ENCODE assay signal across 12 mouse cellular contexts in genomic region chr2:116059066-116059465, GRCm38 (mm10). TPM values are rescaled to one million over a fixed set of nuclear protein-coding genes. Genes with fewer than 3 reads are reported as not detected.
DNase-seq lines count a peak whose midpoint lies in the region; ATAC-seq lines count a peak whose summit lies in the region.
"Had no signal": no experiment of that assay in that cellular context is flagged by ENCODE, and none has a peak within 500 bp of the region (broad histone marks: within the 10 kb centered on the region; RNA-seq: fewer than 3 reads in every experiment).

No protein-coding gene starts in this region.

- H3K27me3 ChIP-seq in heart, embryonic 11.5 days (ENCODE audit: control insufficient read depth, insufficient read depth, low read length): no peaks in the 10 kb centered on the region
- peaks cover 36% of the 10 kb centered on the region for H3K27me3 ChIP-seq in embryonic facial prominence, embryonic 10.5 days (replicated peaks; ENCODE audit: low read depth, poor library complexity, severe bottlenecking)
- no peaks in the 10 kb centered on the region for H3K27me3 ChIP-seq in hindbrain, embryonic 12.5 days
- no peaks in the 10 kb centered on the region for H3K27me3 ChIP-seq in midbrain, embryonic 14.5 days (ENCODE audit: control insufficient read depth, insufficient read depth, low read length)
- H3K27me3 ChIP-seq: Patski had no signal

- 0 out of 2 replicates have a peak, but pooled peaks cover 3% of the 10 kb centered on the region for H3K36me3 ChIP-seq in heart, embryonic 11.5 days (ENCODE audit: control insufficient read depth, insufficient read depth, low read length)
- peaks cover 53% of the 10 kb centered on the region for H3K36me3 ChIP-seq in embryonic facial prominence, embryonic 10.5 days (replicated peaks)
- H3K36me3 ChIP-seq in hindbrain, embryonic 12.5 days: no peaks in the 10 kb centered on the region; the same call in 1 of the 2 replicates
- H3K36me3 ChIP-seq in midbrain, embryonic 14.5 days (ENCODE audit: control insufficient read depth, insufficient read depth, low read length): peaks cover 12% of the 10 kb centered on the region; the same call in 1 of the 2 replicates

- H3K4me1 ChIP-seq in heart, embryonic 11.5 days (ENCODE audit: control insufficient read depth, insufficient read depth, low read length): peaks cover 38% of the 10 kb centered on the region
- peaks cover 67% of the 10 kb centered on the region for H3K4me1 ChIP-seq in embryonic facial prominence, embryonic 10.5 days
- peaks cover 60% of the 10 kb centered on the region for H3K4me1 ChIP-seq in hindbrain, embryonic 12.5 days
- peaks cover 13% of the 10 kb centered on the region for H3K4me1 ChIP-seq in midbrain, embryonic 14.5 days (ENCODE audit: control insufficient read depth, insufficient read depth, low read length)

- ATAC-seq in heart, embryonic 11.5 days (replicated peaks; ENCODE audit: insufficient number of reproducible peaks, low FRiP score, low TSS enrichment): no peak
- ATAC-seq in hindbrain, embryonic 12.5 days (ENCODE audit: low FRiP score): no peak
- ATAC-seq in midbrain, embryonic 14.5 days (ENCODE audit: low FRiP score, low TSS enrichment): no peak
- ATAC-seq in megakaryocyte progenitor cell, adult 5-6 weeks (replicated peaks; ENCODE audit: poor library complexity): no peak
- ATAC-seq: Patski had no signal

- DNase-seq in heart, adult 9 months (ENCODE audit: low spot score in 2 of 2): no peak
- no peak for DNase-seq in embryonic facial prominence, embryonic 10.5 days (ENCODE audit: low spot score)
- DNase-seq in midbrain, embryonic 14.5 days: peak; percentile 23
- no peak for DNase-seq in layer of hippocampus, adult 8-10 months (ENCODE audit: low spot score in 2 of 2)
- DNase-seq in layer of hippocampus, adult 9-11 months: no peak
- DNase-seq: kidney, postnatal 10 days had no signal

- H3K4me3 ChIP-seq in heart, embryonic 11.5 days (ENCODE audit: low read depth, low read length): no peak overlapping the region
- peak overlapping the region; percentile 89 for H3K4me3 ChIP-seq in embryonic facial prominence, embryonic 10.5 days
- H3K4me3 ChIP-seq in hindbrain, embryonic 12.5 days: peak overlapping the region; percentile 69
- H3K4me3 ChIP-seq in midbrain, embryonic 14.5 days (replicated peaks; ENCODE audit: low read depth, low read length): peak overlapping the region; percentile 66

- H3K4me2 ChIP-seq in heart, embryonic 11.5 days: peak overlapping the region; percentile 55
- peak overlapping the region; percentile 69 for H3K4me2 ChIP-seq in hindbrain, embryonic 12.5 days (replicated peaks)
- H3K4me2 ChIP-seq in midbrain, embryonic 14.5 days (ENCODE audit: low read length): peak overlapping the region; percentile 59

- no peak overlapping the region for H3K27ac ChIP-seq in heart, embryonic 11.5 days (ENCODE audit: low read depth, low read length)
- 0 out of 2 replicates have a peak overlapping the region, but pooled peaks have one; percentile 95 for H3K27ac ChIP-seq in embryonic facial prominence, embryonic 10.5 days (replicated peaks)
- H3K27ac ChIP-seq in hindbrain, embryonic 12.5 days: peak overlapping the region; percentile 98
- 0 out of 2 replicates have a peak overlapping the region, but pooled peaks have one; percentile 21 for H3K27ac ChIP-seq in midbrain, embryonic 14.5 days (replicated peaks; ENCODE audit: low read depth, low read length)

- no peaks in the 10 kb centered on the region for H3K9me3 ChIP-seq in heart, embryonic 11.5 days (replicated peaks; ENCODE audit: control insufficient read depth, low read length)
- H3K9me3 ChIP-seq in embryonic facial prominence, embryonic 10.5 days: no peaks in the 10 kb centered on the region
- no peaks in the 10 kb centered on the region for H3K9me3 ChIP-seq in hindbrain, embryonic 12.5 days (replicated peaks)
- no peaks in the 10 kb centered on the region for H3K9me3 ChIP-seq in midbrain, embryonic 14.5 days (ENCODE audit: control insufficient read depth, low read length)

- 57% methylated on average over 3 of the region's 3 CpGs for WGBS in heart, embryonic 11.5 days (ENCODE audit: insufficient replicate concordance)
- 28% methylated on average over 3 of the region's 3 CpGs for WGBS in embryonic facial prominence, embryonic 10.5 days
- 29% methylated on average over 3 of the region's 3 CpGs for WGBS in hindbrain, embryonic 12.5 days
- WGBS in midbrain, embryonic 14.5 days: 14% methylated on average over 3 of the region's 3 CpGs

- H3K9ac ChIP-seq in heart, embryonic 11.5 days (ENCODE audit: low read depth, low read length): no peak overlapping the region
- H3K9ac ChIP-seq in hindbrain, embryonic 12.5 days: peak overlapping the region; percentile 97
- H3K9ac ChIP-seq in midbrain, embryonic 14.5 days (replicated peaks; ENCODE audit: low read length): peak overlapping the region; percentile 89

RNA-seq across cellular contexts. Expression of gene Meis2, which starts 6.6 kb away (rescaled TPM):
- polyA plus RNA-seq in heart, embryonic 11.5 days (2014; fragmentation: Nextera tagmentation; extraction: Ambion mirVana): 50.5 and 59.8 TPM in 2 replicates
- polyA plus RNA-seq in embryonic facial prominence, embryonic 10.5 days (2016; fragmentation: Nextera tagmentation; extraction: Ambion mirVana): 67.0 and 71.9 TPM in 2 replicates
- polyA plus RNA-seq in hindbrain, embryonic 12.5 days (2016; fragmentation: Nextera tagmentation; extraction: Ambion mirVana): 130 and 155 TPM in 2 replicates
- polyA plus RNA-seq in midbrain, embryonic 14.5 days (2014; fragmentation: Nextera tagmentation; extraction: Ambion mirVana): 83.1 and 84.9 TPM in 2 replicates
- total RNA-seq in megakaryocyte progenitor cell, adult 5-6 weeks (2015): not detected in 2 replicates
- total RNA-seq in megakaryocyte progenitor cell, adult 5-6 weeks (2017): not detected in 2 replicates
- total RNA-seq in layer of hippocampus, adult 8-10 months (2022): 10 to 100 TPM; 43.4 to 69.1 (median 50.4) TPM
- total RNA-seq: common myeloid progenitor, adult 5-6 weeks; monocyte, adult 5-6 weeks had no signal
